Mouse (Mus musculus): ENCODE measurements around the gene Erich2.

GRCm38 (mm10) chr2:70559520-70559919, 50.9 kb downstream of the Erich2 start:
- no peak for TF ChIP-seq GATA1 (IDR thresholded peaks at IDR 0.05; ENCODE audit: borderline replicate concordance, low read length)
- no peak for TF ChIP-seq FLI1 (IDR thresholded peaks at IDR 0.05; ENCODE audit: low read length)
